Mouse (Mus musculus) forebrain, postnatal 0 days (tissue): ENCODE data around the gene Catip. TPM values are rescaled to one million over a fixed set of nuclear protein-coding genes. Genes with fewer than 3 reads are reported as not detected.

ENCODE experiments used
- ATAC-seq: fragments of 200-750 bp; cut with Nextera tagmentation; 2 replicates; pipeline ENCODE4 v1.8.0; 2017; ENCODE audit warnings: mild to moderate bottlenecking, moderate library complexity
- DNase-seq: peaks from one replicate; pipeline ENCODE4 v3.0.0-alpha.2; 2015
- H3K27ac ChIP-seq: fragments of 300-500 bp; sonication (generic); 2 replicates; pipeline ENCODE4 v1.5.1; 2014; ENCODE audit warnings: low read depth, mild to moderate bottlenecking, antibody characterized with exemption, low read length, moderate library complexity, mixed read lengths
- H3K27me3 ChIP-seq: fragments of 300-500 bp; sonication (generic); 2 replicates; pipeline ENCODE4 v1.6.1; 2014; ENCODE audit warnings: mild to moderate bottlenecking, low read length, mixed read lengths; ENCODE audit not compliant: insufficient read depth
- H3K36me3 ChIP-seq: fragments of 300-500 bp; sonication (generic); 2 replicates; pipeline ENCODE4 v1.6.1; 2014; ENCODE audit warnings: mild to moderate bottlenecking, moderate library complexity; ENCODE audit not compliant: insufficient read depth
- H3K4me1 ChIP-seq: fragments of 300-500 bp; sonication (generic); 2 replicates; pipeline ENCODE4 v1.6.1; 2014; ENCODE audit warnings: antibody characterized with exemption; ENCODE audit not compliant: insufficient read depth
- H3K4me2 ChIP-seq: fragments of 300-500 bp; sonication (generic); 2 replicates; pipeline ENCODE4 v1.6.1; 2014; ENCODE audit warnings: low read depth, mild to moderate bottlenecking, moderate library complexity
- H3K4me3 ChIP-seq: fragments of 300-500 bp; sonication (generic); 2 replicates; pipeline ENCODE4 v1.5.1; 2014; ENCODE audit warnings: low read depth, low read length, mixed read lengths
- H3K9ac ChIP-seq: fragments of 300-500 bp; sonication (generic); 2 replicates; pipeline ENCODE4 v1.6.1; 2014; ENCODE audit warnings: mild to moderate bottlenecking
- H3K9me3 ChIP-seq: fragments of 300-500 bp; sonication (generic); 2 replicates; pipeline ENCODE4 v1.6.1; 2016; ENCODE audit warnings: low read length
- CTCF ChIP-seq: sonication (generic); IDR thresholded peaks from 2 replicates; pipeline ENCODE4 v1.5.1; 2016; ENCODE audit warnings: antibody characterized with exemption, control low read depth, low read depth
- WGBS: fragments of 180-500 bp; shearing (Covaris S2); extraction: QIAGEN DNeasy Blood & Tissue Kit; methylation state at CpG from one replicate; pipeline ENCODE4 v1.1.7; 2014; 5-methylcytosine and 5-hydroxymethylcytosine counted together
- polyA plus RNA-seq: library from polyadenylated mRNA; unstranded; fragments of >200 nt; fragmentation: Nextera tagmentation; extraction: Ambion mirVana; gene quantifications from 2 replicates; pipeline ENCODE4 v1.2.1, GENCODE M21; 2015
- total RNA-seq: library from RNA; depleted of rRNA; stranded (reverse); fragments of >200 nt; gene quantifications from 2 replicates; pipeline ENCODE4 v1.2.3, GENCODE M21; 2014

Gene Catip
- total and polyA plus RNA-seq, 2 experiments from 2014 or later, result 1.6 to 2.1 TPM

- H3K9me3 ChIP-seq, result no peaks in the 10 kb centered on the region
- peak overlapping the region; percentile 74 for H3K4me2 ChIP-seq
- H3K27me3 ChIP-seq, result 0 out of 2 replicates have a peak, but pooled peaks cover 6% of the 10 kb centered on the region
- peak; percentile 73 for TF ChIP-seq CTCF
- peak overlapping the region; percentile 91 for H3K27ac ChIP-seq
- peak overlapping the region; percentile 69 for H3K9ac ChIP-seq
- DNase-seq (peak; percentile 96), ATAC-seq (peak; percentile 94)
- no peaks in the 10 kb centered on the region for H3K4me1 ChIP-seq
- no peaks in the 10 kb centered on the region for H3K36me3 ChIP-seq
- under 1% methylated on average over 26 of the region's 26 CpGs for WGBS
- H3K4me3 ChIP-seq, result peak overlapping the region; percentile 74
Observed at GRCm38 (mm10) chr1:74386714-74387385, 24.9 kb downstream of the Catip start.

GRCm38 (mm10) chr1:74387386-74387988, 25.6 kb downstream of the Catip start:
- no peak for TF ChIP-seq CTCF
- no peak overlapping the region for H3K9ac ChIP-seq

GRCm38 (mm10) chr1:74388398-74388920, 26.6 kb downstream of the Catip start:
- H3K9ac ChIP-seq, result no peak overlapping the region
- 0 out of 2 replicates have a peak, but pooled peaks cover 6% of the 10 kb centered on the region for H3K27me3 ChIP-seq
- WGBS, result 85% methylated on average over 7 of the region's 7 CpGs
- H3K27ac ChIP-seq, result no peak overlapping the region
- H3K4me2 ChIP-seq, result no peak overlapping the region
- TF ChIP-seq CTCF, result no peak
- H3K4me1 ChIP-seq, result 0 out of 2 replicates have a peak, but pooled peaks cover 5% of the 10 kb centered on the region
- H3K36me3 ChIP-seq, result no peaks in the 10 kb centered on the region
- no peak overlapping the region for H3K4me3 ChIP-seq
- DNase-seq (no peak), ATAC-seq (no peak)
- no peaks in the 10 kb centered on the region for H3K9me3 ChIP-seq

More at GRCm38 (mm10) chr1:74387386-74387988, 25.6 kb downstream of the Catip start:
- Histone ChIP-seq H3K4me3 (peak overlapping the region; percentile 74), H3K4me1 (0 out of 2 replicates have a peak, but pooled peaks cover 5% of the 10 kb centered on the region), H3K36me3 (no peaks in the 10 kb centered on the region), H3K27ac (peak overlapping the region; percentile 91; the same call in 1 of the 2 replicates), H3K4me2 (peak overlapping the region; percentile 74), H3K9me3 (no peaks in the 10 kb centered on the region), H3K27me3 (0 out of 2 replicates have a peak, but pooled peaks cover 6% of the 10 kb centered on the region)
- 49% methylated on average over 15 of the region's 15 CpGs for WGBS
- ATAC-seq (no peak), DNase-seq (no peak)

- ATAC-seq, result no peak
Observed at GRCm38 (mm10) chr1:74389831-74390286, 28.0 kb downstream of the Catip start.

GRCm38 (mm10) chr1:74390287-74390906, 28.5 kb downstream of the Catip start:
- Histone ChIP-seq H3K4me2 (peak overlapping the region; percentile 88), H3K9ac (no peak overlapping the region), H3K27me3 (0 out of 2 replicates have a peak, but pooled peaks cover 6% of the 10 kb centered on the region), H3K4me3 (no peak overlapping the region), H3K36me3 (no peaks in the 10 kb centered on the region), H3K9me3 (no peaks in the 10 kb centered on the region), H3K4me1 (0 out of 2 replicates have a peak, but pooled peaks cover 5% of the 10 kb centered on the region), H3K27ac (no peak overlapping the region)
- 6% methylated on average over 21 of the region's 21 CpGs for WGBS
- no peak for ATAC-seq
- peak; percentile 50 for DNase-seq
- peak; percentile 65 for TF ChIP-seq CTCF

More at GRCm38 (mm10) chr1:74389831-74390286, 28.0 kb downstream of the Catip start:
- Histone ChIP-seq H3K36me3 (no peaks in the 10 kb centered on the region), H3K4me1 (0 out of 2 replicates have a peak, but pooled peaks cover 5% of the 10 kb centered on the region), H3K4me3 (no peak overlapping the region), H3K4me2 (peak overlapping the region; percentile 88), H3K9ac (no peak overlapping the region), H3K9me3 (no peaks in the 10 kb centered on the region), H3K27me3 (0 out of 2 replicates have a peak, but pooled peaks cover 6% of the 10 kb centered on the region), H3K27ac (no peak overlapping the region)
- 9% methylated on average over 29 of the region's 29 CpGs for WGBS
- peak; percentile 11 for DNase-seq
- TF ChIP-seq CTCF, result no peak

DNA sequence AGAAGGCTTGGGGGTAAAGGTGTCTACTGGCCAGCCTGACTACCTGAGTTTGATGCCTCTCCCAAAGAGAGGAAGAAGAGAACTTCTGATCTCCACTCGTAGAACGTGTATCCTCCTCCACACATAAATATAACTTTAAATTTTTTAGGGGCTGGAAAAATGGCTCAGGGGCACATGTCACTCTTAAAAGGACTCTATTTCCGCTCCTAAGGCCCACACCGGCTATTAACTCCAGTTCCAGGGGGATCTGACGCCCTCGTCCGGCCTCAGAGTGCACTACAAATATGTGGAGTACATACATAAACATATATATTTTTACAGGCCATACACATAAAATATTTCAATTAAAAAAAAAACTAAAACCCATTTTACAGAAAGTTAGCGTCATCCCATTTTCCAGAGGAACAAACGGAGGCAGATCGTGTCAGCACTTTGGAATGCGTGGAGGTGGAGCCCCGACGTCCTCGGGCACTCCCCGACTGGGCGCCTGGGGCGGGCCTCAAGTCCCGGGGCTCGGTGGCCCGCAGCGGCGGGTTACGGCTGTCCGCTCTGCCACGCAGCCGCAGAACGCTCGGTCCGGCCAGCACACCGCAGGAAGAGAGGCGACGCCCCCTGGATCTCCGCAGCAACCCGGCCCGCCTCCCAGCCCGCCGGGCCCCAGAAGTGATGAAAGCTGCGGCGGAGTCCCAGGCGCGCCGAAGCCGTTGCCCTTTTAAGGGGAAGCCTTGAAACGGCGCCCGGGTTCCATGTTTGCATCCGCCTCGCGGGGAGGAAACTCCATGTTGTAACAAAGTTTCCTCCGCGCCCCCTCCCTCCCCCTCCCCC, 29.2 kb downstream of the Catip start, which contains the start of gene Ctdsp1:
Gene Ctdsp1 (plus strand): TSS at position 586 of the 825 bp plus-strand sequence.
- Histone ChIP-seq H3K27me3 (0 out of 2 replicates have a peak, but pooled peaks cover 6% of the 10 kb centered on the region), H3K4me1 (0 out of 2 replicates have a peak, but pooled peaks cover 5% of the 10 kb centered on the region), H3K9ac (peak within 1 kb of the TSS; percentile 64), H3K9me3 (no peaks in the 10 kb centered on the region), H3K4me2 (peak within 1 kb of the TSS; percentile 88), H3K4me3 (peak within 1 kb of the TSS; percentile 89), H3K27ac (peak within 1 kb of the TSS; percentile 83), H3K36me3 (no peaks in the 10 kb centered on the region)
- TF ChIP-seq CTCF, result peak; percentile 19; the same call in 1 of the 2 replicates
- WGBS, result 2% methylated on average over 51 of the region's 51 CpGs
- ATAC-seq (peak; percentile 80), DNase-seq (peak; percentile 97)
